Mouse (Mus musculus) heart, adult 10 weeks (tissue): ENCODE results near the gene Slc22a8. TPM values are rescaled to one million over a fixed set of nuclear protein-coding genes. Genes with fewer than 3 reads are reported as not detected.

ENCODE experiments used
- polyA plus RNA-seq: library from polyadenylated mRNA; stranded (reverse); fragments of 350-450 nt; fragmentation: Illumina TruSeq; extraction: RNeasy Lipid Tissue Mini Kit (QIAGEN cat#74804); gene quantifications from one replicate; pipeline ENCODE4 v1.2.3, GENCODE M21; 2014; ENCODE audit warnings: low read depth, low replicate concordance

Slc22a8 gene
- polyA plus RNA-seq: 0.65 TPM

GRCm38 (mm10) chr19:8590954-8591353 lies at the start of gene Slc22a8:
Slc22a8 (plus strand) TSS chr19:8591254.

DNA sequence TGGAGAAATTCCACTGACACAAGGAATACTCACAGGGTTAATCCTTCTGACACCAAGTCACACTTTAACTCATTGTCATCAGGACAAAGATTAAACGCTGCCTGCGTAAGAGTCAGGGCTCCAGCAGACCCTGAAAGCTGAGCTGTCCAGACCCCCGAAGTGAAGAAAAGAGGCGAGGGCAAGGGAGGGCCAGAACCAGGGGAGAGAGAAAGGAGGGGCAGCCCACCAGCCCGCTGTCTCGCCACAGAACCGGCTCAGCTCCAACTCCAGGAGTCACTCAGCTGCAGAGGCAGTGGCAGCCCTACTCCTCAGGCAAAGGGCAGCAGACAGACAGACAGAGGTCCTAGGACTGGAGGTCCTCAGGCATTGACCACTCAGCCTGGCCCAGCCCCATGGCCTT lies 26.9 kb downstream of the Slc22a8 start, which contains the start of gene Slc22a6:
Gene Slc22a6, plus strand, starts transcription at position 136 of the 400 bp plus-strand sequence.

Other genes starting within 250 kb of the Slc22a8 start
- 0.39 TPM for gene Slc22a30, start 186.1 kb upstream of the Slc22a8 start, polyA plus RNA-seq
- not detected for gene Slc22a6, start 26.8 kb downstream of the Slc22a8 start, polyA plus RNA-seq
- not detected for gene Chrm1, start 72.5 kb downstream of the Slc22a8 start, polyA plus RNA-seq
- 53.3 TPM for gene Slc3a2, start 132.1 kb downstream of the Slc22a8 start, polyA plus RNA-seq
- gene Wdr74, start 144.6 kb downstream of the Slc22a8 start, polyA plus RNA-seq: 21.9 TPM
- gene 1700092M07Rik, start 149.5 kb downstream of the Slc22a8 start, polyA plus RNA-seq: not detected
- 51.6 TPM for gene Stx5a, start 150.2 kb downstream of the Slc22a8 start, polyA plus RNA-seq
- gene Nxf1, start 165.8 kb downstream of the Slc22a8 start, polyA plus RNA-seq: 80.9 TPM
- gene Tmem223, start 179.7 kb downstream of the Slc22a8 start, polyA plus RNA-seq: 132 TPM
- gene Tmem179b, start 183.2 kb downstream of the Slc22a8 start, polyA plus RNA-seq: 18.0 TPM
- gene Taf6l, start 195.2 kb downstream of the Slc22a8 start, polyA plus RNA-seq: 4.8 TPM
- gene Polr2g, start 207.3 kb downstream of the Slc22a8 start, polyA plus RNA-seq: 84.7 TPM
- gene Zbtb3, start 211.3 kb downstream of the Slc22a8 start, polyA plus RNA-seq: 1.9 TPM
- 19.7 TPM for gene Ttc9c, start 228.1 kb downstream of the Slc22a8 start, polyA plus RNA-seq
- 53.1 TPM for gene Hnrnpul2, start 228.8 kb downstream of the Slc22a8 start, polyA plus RNA-seq
- gene AC129217.1, start 238.5 kb downstream of the Slc22a8 start, polyA plus RNA-seq: not detected
- gene Bscl2, start 246.2 kb downstream of the Slc22a8 start, polyA plus RNA-seq: 28.4 TPM
- not detected for gene Gng3, start 247.9 kb downstream of the Slc22a8 start, polyA plus RNA-seq